Mouse (Mus musculus) heart, embryonic 14.5 days (tissue): ENCODE results near the gene Hoxc6. TPM values are rescaled to one million over a fixed set of nuclear protein-coding genes. Genes with fewer than 3 reads are reported as not detected.
A peak's percentile ranks its signal among the peaks of the same experiment; 100 is the strongest.

ENCODE experiments used
- ATAC-seq: fragments of 200-750 bp; cut with Nextera tagmentation; 2 replicates; pipeline ENCODE4 v1.8.0; 2017; ENCODE audit warnings: low read depth, moderate TSS enrichment; ENCODE audit not compliant: insufficient number of reproducible peaks, insufficient read depth, low FRiP score
- H3K27ac ChIP-seq, 2 experiments: fragments of 200-500 bp in 1 of 2; fragments of 300-500 bp in 1 of 2; sonication (generic) in 1 of 2; replicated peaks in 1 of 2; 2 replicates each; pipeline ENCODE4 v1.5.1; 2012 to 2014; ENCODE audit warnings: low read depth in 2 of 2, low read length in 2 of 2, control low read depth in 1 of 2, mild to moderate bottlenecking in 1 of 2, mixed read lengths in 1 of 2; ENCODE audit not compliant: control insufficient read depth in 1 of 2, insufficient read depth in 1 of 2
- H3K27me3 ChIP-seq: fragments of 300-500 bp; sonication (generic); 2 replicates; pipeline ENCODE4 v1.6.1; 2014; ENCODE audit warnings: mild to moderate bottlenecking, low read length, control low read depth; ENCODE audit not compliant: control insufficient read depth, insufficient read depth
- H3K36me3 ChIP-seq: fragments of 300-500 bp; sonication (generic); 2 replicates; pipeline ENCODE4 v1.6.1; 2014; ENCODE audit warnings: mild to moderate bottlenecking, control low read depth, low read length, mixed read lengths; ENCODE audit not compliant: control insufficient read depth, insufficient read depth
- H3K4me1 ChIP-seq, 2 experiments: fragments of 200-500 bp in 1 of 2; fragments of 300-500 bp in 1 of 2; sonication (generic) in 1 of 2; 2 replicates each; pipeline ENCODE4 v1.6.1; 2012 to 2014; ENCODE audit warnings: low read length in 2 of 2, control low read depth in 1 of 2, mixed read lengths in 1 of 2; ENCODE audit not compliant: control insufficient read depth in 2 of 2, insufficient read depth in 2 of 2
- H3K4me2 ChIP-seq: fragments of 300-500 bp; sonication (generic); 2 replicates; pipeline ENCODE4 v1.6.1; 2014; ENCODE audit warnings: mild to moderate bottlenecking, low read length
- H3K4me3 ChIP-seq, 2 experiments: fragments of 200-500 bp in 1 of 2; fragments of 300-500 bp in 1 of 2; sonication (generic) in 1 of 2; 2 replicates each; pipeline ENCODE4 v1.5.1; 2012 to 2014; ENCODE audit warnings: low read length in 2 of 2, mild to moderate bottlenecking in 2 of 2, control low read depth in 1 of 2, low read depth in 1 of 2, moderate library complexity in 1 of 2; ENCODE audit not compliant: control insufficient read depth in 1 of 2, insufficient read depth in 1 of 2
- H3K9ac ChIP-seq: fragments of 300-500 bp; sonication (generic); 2 replicates; pipeline ENCODE4 v1.6.1; 2014; ENCODE audit warnings: mild to moderate bottlenecking, low read length
- H3K9me3 ChIP-seq: fragments of 300-500 bp; sonication (generic); 2 replicates; pipeline ENCODE4 v1.6.1; 2016; ENCODE audit warnings: low read length, control low read depth; ENCODE audit not compliant: control insufficient read depth
- WGBS: fragments of 180-500 bp; shearing (Covaris S2); extraction: QIAGEN DNeasy Blood & Tissue Kit; methylation state at CpG from one replicate; pipeline ENCODE4 v1.1.7; 2014; 5-methylcytosine and 5-hydroxymethylcytosine counted together
- polyA plus RNA-seq: library from polyadenylated mRNA; unstranded; fragments of >200 nt; fragmentation: Nextera tagmentation; extraction: Ambion mirVana; gene quantifications from 2 replicates; pipeline ENCODE4 v1.2.1, GENCODE M21; 2014

The Hoxc6 gene
- polyA plus RNA-seq, 1 experiment from 2014 or later: 0.15 TPM

GRCm38 (mm10) chr15:102996548-102996947 lies 1.5 kb upstream of the Hoxc6 start:
- Histone ChIP-seq H3K36me3 (no peaks in the 10 kb centered on the region), H3K4me2 (no peak overlapping the region), H3K27ac (no peak overlapping the region), H3K4me1 (peaks cover 19 to 26% of the 10 kb centered on the region in 2 experiments), H3K9ac (no peak overlapping the region), H3K4me3 (no peak overlapping the region), H3K27me3 (peaks cover 99% of the 10 kb centered on the region), H3K9me3 (no peaks in the 10 kb centered on the region)
- no peak for ATAC-seq
- WGBS: 4% methylated on average over 9 of the region's 9 CpGs

GRCm38 (mm10) chr15:102997431-102997830 lies 626 bp upstream of the Hoxc6 start:
- Histone ChIP-seq H3K4me3 (no peak overlapping the region), H3K9ac (no peak overlapping the region), H3K9me3 (no peaks in the 10 kb centered on the region), H3K27me3 (peaks cover 98% of the 10 kb centered on the region), H3K4me1 (peaks cover 21 to 26% of the 10 kb centered on the region in 2 experiments), H3K27ac (no peak overlapping the region), H3K4me2 (no peak overlapping the region), H3K36me3 (no peaks in the 10 kb centered on the region)
- WGBS: 2% methylated on average over 3 of the region's 3 CpGs
- ATAC-seq: no peak

- no peak for ATAC-seq
- Histone ChIP-seq H3K4me3 (peak overlapping the region; percentile 47 to 50), H3K27ac (no peak overlapping the region), H3K4me1 (peaks cover 21 to 26% of the 10 kb centered on the region in 2 experiments), H3K36me3 (no peaks in the 10 kb centered on the region), H3K4me2 (peak overlapping the region; percentile 92), H3K9me3 (no peaks in the 10 kb centered on the region), H3K27me3 (peaks cover 99% of the 10 kb centered on the region), H3K9ac (peak overlapping the region; percentile 67; the same call in 1 of the 2 replicates)
- WGBS: under 1% methylated on average over 19 of the region's 19 CpGs
These were observed 638 bp downstream of the Hoxc6 start for GRCm38 (mm10) chr15:102998608-102999182.

GRCm38 (mm10) chr15:102999183-102999831 lies 1.2 kb downstream of the Hoxc6 start:
- 0 out of 2 replicates have a peak, but pooled peaks have one; percentile 49 for ATAC-seq
- H3K27ac ChIP-seq: no peak overlapping the region
- H3K9ac ChIP-seq: peak overlapping the region; percentile 67
- 3% methylated on average over 33 of the region's 33 CpGs for WGBS
- peaks cover 99% of the 10 kb centered on the region for H3K27me3 ChIP-seq
- H3K36me3 ChIP-seq: no peaks in the 10 kb centered on the region
- peak overlapping the region; percentile 47 to 50 for H3K4me3 ChIP-seq
- H3K4me1 ChIP-seq: peaks cover 21 to 26% of the 10 kb centered on the region in 2 experiments
- H3K4me2 ChIP-seq: peak overlapping the region; percentile 92
- H3K9me3 ChIP-seq: no peaks in the 10 kb centered on the region

- ATAC-seq: no peak
- peak overlapping the region; percentile 92 for H3K4me2 ChIP-seq
These were observed 1.9 kb downstream of the Hoxc6 start for GRCm38 (mm10) chr15:102999955-103000354.

GRCm38 (mm10) chr15:103000501-103000901 lies 2.4 kb downstream of the Hoxc6 start:
- H3K9ac ChIP-seq: peak overlapping the region; percentile 49; the same call in 1 of the 2 replicates
- 9% methylated on average over 24 of the region's 24 CpGs for WGBS
- no peaks in the 10 kb centered on the region for H3K36me3 ChIP-seq
- ATAC-seq: no peak
- peaks cover 21 to 26% of the 10 kb centered on the region in 2 experiments for H3K4me1 ChIP-seq
- H3K4me2 ChIP-seq: peak overlapping the region; percentile 40
- H3K27ac ChIP-seq: no peak overlapping the region
- H3K27me3 ChIP-seq: peaks cover 99% of the 10 kb centered on the region
- no peaks in the 10 kb centered on the region for H3K9me3 ChIP-seq
- H3K4me3 ChIP-seq: peak overlapping the region in 1 of 2 experiments; percentile 19; a peak in 1 of 4 replicates

More at GRCm38 (mm10) chr15:102999955-103000354, 1.9 kb downstream of the Hoxc6 start:
- Histone ChIP-seq H3K4me3 (peak overlapping the region; percentile 47 to 50; a peak in 1 of 4 replicates), H3K4me1 (peaks cover 21 to 26% of the 10 kb centered on the region in 2 experiments), H3K9me3 (no peaks in the 10 kb centered on the region), H3K27me3 (peaks cover 99% of the 10 kb centered on the region), H3K36me3 (no peaks in the 10 kb centered on the region), H3K9ac (no peak overlapping the region), H3K27ac (no peak overlapping the region)
- WGBS: 23% methylated on average over 10 of the region's 11 CpGs

GRCm38 (mm10) chr15:103001370-103001769 lies 3.3 kb downstream of the Hoxc6 start:
- Histone ChIP-seq H3K9me3 (no peaks in the 10 kb centered on the region), H3K4me1 (peaks cover 21 to 26% of the 10 kb centered on the region in 2 experiments), H3K4me2 (peak overlapping the region; percentile 40), H3K27me3 (peaks cover 99% of the 10 kb centered on the region), H3K27ac (no peak overlapping the region), H3K4me3 (no peak overlapping the region), H3K36me3 (no peaks in the 10 kb centered on the region), H3K9ac (no peak overlapping the region)
- ATAC-seq: no peak
- 22% methylated on average over 2 of the region's 2 CpGs for WGBS
